Mouse (Mus musculus) midbrain, embryonic 14.5 days (tissue): ENCODE results near the gene Mpv17. TPM values are rescaled to one million over a fixed set of nuclear protein-coding genes. Genes with fewer than 3 reads are reported as not detected.

Source experiments
- ATAC-seq: fragments of 200-750 bp; cut with Nextera tagmentation; 2 replicates; pipeline ENCODE4 v1.8.0; 2017; ENCODE audit warnings: moderate number of reproducible peaks, moderate library complexity; ENCODE audit not compliant: low FRiP score, low TSS enrichment
- DNase-seq: peaks from one replicate; pipeline ENCODE4 v3.0.0-alpha.2; 2015
- H3K27ac ChIP-seq: fragments of 300-500 bp; sonication (generic); replicated peaks from 2 replicates; pipeline ENCODE4 v1.5.1; 2014; ENCODE audit warnings: mild to moderate bottlenecking, low read depth, low read length, moderate library complexity
- H3K27me3 ChIP-seq: fragments of 300-500 bp; sonication (generic); 2 replicates; pipeline ENCODE4 v1.6.1; 2014; ENCODE audit warnings: low read length, control low read depth, mixed read lengths; ENCODE audit not compliant: control insufficient read depth, insufficient read depth
- H3K36me3 ChIP-seq: fragments of 300-500 bp; sonication (generic); 2 replicates; pipeline ENCODE4 v1.6.1; 2014; ENCODE audit warnings: low read length, control low read depth; ENCODE audit not compliant: control insufficient read depth, insufficient read depth
- H3K4me1 ChIP-seq: fragments of 300-500 bp; sonication (generic); 2 replicates; pipeline ENCODE4 v1.6.1; 2014; ENCODE audit warnings: mild to moderate bottlenecking, antibody characterized with exemption, low read length, control low read depth; ENCODE audit not compliant: control insufficient read depth, insufficient read depth
- H3K4me2 ChIP-seq: fragments of 300-500 bp; sonication (generic); 2 replicates; pipeline ENCODE4 v1.6.1; 2014; ENCODE audit warnings: mild to moderate bottlenecking, low read length, moderate library complexity
- H3K4me3 ChIP-seq: fragments of 300-500 bp; sonication (generic); replicated peaks from 2 replicates; pipeline ENCODE4 v1.5.1; 2014; ENCODE audit warnings: low read depth, low read length
- H3K9ac ChIP-seq: fragments of 300-500 bp; sonication (generic); replicated peaks from 2 replicates; pipeline ENCODE4 v1.6.1; 2014; ENCODE audit warnings: mild to moderate bottlenecking, low read length, moderate library complexity
- H3K9me3 ChIP-seq: fragments of 300-500 bp; sonication (generic); 2 replicates; pipeline ENCODE4 v1.6.1; 2016; ENCODE audit warnings: low read length, control low read depth, mixed read lengths; ENCODE audit not compliant: control insufficient read depth
- WGBS: fragments of 180-500 bp; shearing (Covaris S2); extraction: QIAGEN DNeasy Blood & Tissue Kit; methylation state at CpG from one replicate; pipeline ENCODE4 v1.1.7; 2014; 5-methylcytosine and 5-hydroxymethylcytosine counted together
- polyA plus RNA-seq: library from polyadenylated mRNA; unstranded; fragments of >200 nt; fragmentation: Nextera tagmentation; extraction: Ambion mirVana; gene quantifications from 2 replicates; pipeline ENCODE4 v1.2.1, GENCODE M21; 2014

Mpv17 gene
- polyA plus RNA-seq, 1 experiment from 2014 or later: 49.0 TPM

- no peaks in the 10 kb centered on the region for H3K9me3 ChIP-seq
- peaks cover 68% of the 10 kb centered on the region for H3K36me3 ChIP-seq
- peak overlapping the region; percentile 93 for H3K4me3 ChIP-seq
- 15% methylated on average over 42 of the region's 42 CpGs for WGBS
- H3K27ac ChIP-seq: peak overlapping the region; percentile 80
- DNase-seq (peak; percentile 77), ATAC-seq (no peak; the same call in 1 of the 2 replicates)
- H3K4me1 ChIP-seq: peaks cover 12% of the 10 kb centered on the region
- H3K4me2 ChIP-seq: peak overlapping the region; percentile 76
- no peaks in the 10 kb centered on the region for H3K27me3 ChIP-seq
- peak overlapping the region; percentile 80 for H3K9ac ChIP-seq
Observed at GRCm38 (mm10) chr5:31192045-31192938, 38.2 kb upstream of the Mpv17 start.

GRCm38 (mm10) chr5:31190201-31190600 is 36.1 kb upstream of the Mpv17 start:
- WGBS: 91% methylated on average over 9 of the region's 9 CpGs
- no peak overlapping the region for H3K4me2 ChIP-seq
- H3K4me1 ChIP-seq: peaks cover 12% of the 10 kb centered on the region
- H3K36me3 ChIP-seq: peaks cover 53% of the 10 kb centered on the region
- ATAC-seq (no peak), DNase-seq (no peak)
- no peaks in the 10 kb centered on the region for H3K27me3 ChIP-seq
- H3K9me3 ChIP-seq: no peaks in the 10 kb centered on the region
- no peak overlapping the region for H3K9ac ChIP-seq
- no peak overlapping the region for H3K4me3 ChIP-seq
- no peak overlapping the region for H3K27ac ChIP-seq

GRCm38 (mm10) chr5:31188223-31188840 is 34.3 kb upstream of the Mpv17 start:
- H3K4me2 ChIP-seq: no peak overlapping the region
- 82% methylated on average over 4 of the region's 4 CpGs for WGBS
- H3K27me3 ChIP-seq: no peaks in the 10 kb centered on the region
- H3K4me3 ChIP-seq: no peak overlapping the region
- H3K4me1 ChIP-seq: 0 out of 2 replicates have a peak, but pooled peaks cover 5% of the 10 kb centered on the region
- peaks cover 45% of the 10 kb centered on the region for H3K36me3 ChIP-seq
- no peaks in the 10 kb centered on the region for H3K9me3 ChIP-seq
- DNase-seq (no peak), ATAC-seq (no peak)
- no peak overlapping the region for H3K9ac ChIP-seq
- no peak overlapping the region for H3K27ac ChIP-seq

GRCm38 (mm10) chr5:31183678-31184077 is 29.6 kb upstream of the Mpv17 start:
- Histone ChIP-seq H3K4me1 (peaks cover 5% of the 10 kb centered on the region; the same call in 1 of the 2 replicates), H3K4me3 (no peak overlapping the region), H3K27ac (no peak overlapping the region), H3K36me3 (peaks cover 20% of the 10 kb centered on the region), H3K9me3 (no peaks in the 10 kb centered on the region), H3K4me2 (no peak overlapping the region), H3K27me3 (no peaks in the 10 kb centered on the region), H3K9ac (no peak overlapping the region)
- no peak for ATAC-seq
- WGBS: 57% methylated on average over 4 of the region's 4 CpGs
- DNase-seq: no peak

- DNase-seq (no peak), ATAC-seq (no peak)
- H3K4me3 ChIP-seq: no peak overlapping the region
- 91% methylated on average over 9 of the region's 9 CpGs for WGBS
- no peaks in the 10 kb centered on the region for H3K27me3 ChIP-seq
- H3K36me3 ChIP-seq: no peaks in the 10 kb centered on the region
- no peak overlapping the region for H3K4me2 ChIP-seq
- peaks cover 5% of the 10 kb centered on the region; the same call in 1 of the 2 replicates for H3K4me1 ChIP-seq
- H3K27ac ChIP-seq: no peak overlapping the region
- H3K9me3 ChIP-seq: no peaks in the 10 kb centered on the region
- no peak overlapping the region for H3K9ac ChIP-seq
Observed at GRCm38 (mm10) chr5:31181183-31181770, 27.2 kb upstream of the Mpv17 start.

GRCm38 (mm10) chr5:31179766-31180630 is 25.9 kb upstream of the Mpv17 start, which contains the start of the genes Gm29609 and Gtf3c2:
Gm29609 (minus strand) TSS chr5:31179911.
Gtf3c2 (minus strand) TSS chr5:31180144.
- H3K27me3 ChIP-seq: no peaks in the 10 kb centered on the region
- under 1% methylated on average over 59 of the region's 59 CpGs for WGBS
- peak within 1 kb of the TSS; percentile 93 for H3K27ac ChIP-seq
- H3K4me2 ChIP-seq: peak within 1 kb of the TSS; percentile 96
- peaks cover 5% of the 10 kb centered on the region; the same call in 1 of the 2 replicates for H3K4me1 ChIP-seq
- H3K9me3 ChIP-seq: no peaks in the 10 kb centered on the region
- peak; percentile 97 for ATAC-seq
- peak within 1 kb of the TSS; percentile 89 for H3K4me3 ChIP-seq
- H3K9ac ChIP-seq: peak within 1 kb of the TSS; percentile 72
- peak; percentile 98 for DNase-seq
- H3K36me3 ChIP-seq: no peaks in the 10 kb centered on the region

GRCm38 (mm10) chr5:31179301-31179765 is 25.3 kb upstream of the Mpv17 start:
- DNase-seq (no peak), ATAC-seq (peak; percentile 70)
- peaks cover 2% of the 10 kb centered on the region; the same call in 1 of the 2 replicates for H3K36me3 ChIP-seq
- H3K4me3 ChIP-seq: peak overlapping the region; percentile 89
- peak overlapping the region; percentile 93 for H3K27ac ChIP-seq
- WGBS: under 1% methylated on average over 25 of the region's 25 CpGs
- H3K9me3 ChIP-seq: no peaks in the 10 kb centered on the region
- H3K4me2 ChIP-seq: peak overlapping the region; percentile 96
- H3K9ac ChIP-seq: peak overlapping the region; percentile 72
- H3K4me1 ChIP-seq: peaks cover 5% of the 10 kb centered on the region; the same call in 1 of the 2 replicates
- H3K27me3 ChIP-seq: no peaks in the 10 kb centered on the region

GRCm38 (mm10) chr5:31168630-31169029 is 14.6 kb upstream of the Mpv17 start:
- H3K4me2 ChIP-seq: no peak overlapping the region
- no peak for DNase-seq
- no peak overlapping the region for H3K4me3 ChIP-seq
- WGBS: 98% methylated on average over 4 of the region's 4 CpGs
- H3K27me3 ChIP-seq: no peaks in the 10 kb centered on the region
- no peaks in the 10 kb centered on the region for H3K9me3 ChIP-seq
- ATAC-seq: no peak
- H3K4me1 ChIP-seq: no peaks in the 10 kb centered on the region
- peaks cover 95% of the 10 kb centered on the region for H3K36me3 ChIP-seq
- H3K9ac ChIP-seq: no peak overlapping the region
- H3K27ac ChIP-seq: no peak overlapping the region
